In the genomic region with DNA sequence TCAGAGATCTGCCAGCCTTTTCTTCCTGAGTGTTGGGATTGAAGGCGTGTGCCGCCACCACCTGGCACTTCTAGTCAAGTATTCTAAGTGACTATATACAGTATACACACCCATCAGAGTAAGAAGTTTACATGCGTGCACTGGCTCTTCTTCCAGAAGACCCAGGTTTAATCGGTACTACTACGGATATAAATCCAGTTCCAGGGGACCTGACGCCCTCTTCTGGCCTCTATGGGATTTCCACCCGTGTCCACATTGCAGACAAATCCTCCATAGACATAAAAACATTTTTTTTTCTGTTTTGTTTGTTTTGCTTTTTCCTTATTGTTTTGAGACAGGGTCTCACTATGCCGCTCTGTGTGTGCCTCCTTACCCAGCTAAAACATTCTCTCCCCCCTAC, we compare ENCODE assay signal across 9 mouse cellular contexts. TPM values are rescaled to one million over a fixed set of nuclear protein-coding genes. Genes with fewer than 3 reads are reported as not detected.
A peak's percentile ranks its signal among the peaks of the same experiment; 100 is the strongest.
DNase-seq lines count a peak whose midpoint lies in the region; ATAC-seq and TF ChIP-seq lines count a peak whose summit lies in the region.
"Had no signal": no experiment of that assay in that cellular context is flagged by ENCODE, and none has a peak within 500 bp of the region (broad histone marks: within the 10 kb centered on the region; RNA-seq: fewer than 3 reads in every experiment).

No protein-coding gene starts in this region.

- no peak for TF ChIP-seq EP300 in heart, adult 2 months (IDR thresholded peaks at IDR 0.05; ENCODE audit: insufficient read depth, low read depth, low read length)
- no peak for TF ChIP-seq EP300 in stomach, postnatal 0 days (optimal IDR thresholded peaks at IDR 0.05)

- no peak overlapping the region for H3K4me3 ChIP-seq in heart, adult 2 months
- no peak overlapping the region for H3K4me3 ChIP-seq in heart, embryonic 12.5 days
- H3K4me3 ChIP-seq in stomach, postnatal 0 days (ENCODE audit: low read depth, low read length), result no peak overlapping the region
- no peak overlapping the region for H3K4me3 ChIP-seq in forebrain, embryonic 12.5 days (replicated peaks)
- H3K4me3 ChIP-seq: neural tube, embryonic 12.5 days had no signal

- H3K9me3 ChIP-seq in heart, embryonic 12.5 days (replicated peaks), result no peaks in the 10 kb centered on the region
- H3K9me3 ChIP-seq in stomach, postnatal 0 days (ENCODE audit: control insufficient read depth, low read length), result no peaks in the 10 kb centered on the region
- no peaks in the 10 kb centered on the region for H3K9me3 ChIP-seq in forebrain, embryonic 12.5 days
- H3K9me3 ChIP-seq: neural tube, embryonic 12.5 days had no signal

- no peak overlapping the region for H3K4me2 ChIP-seq in heart, embryonic 12.5 days
- no peak overlapping the region for H3K4me2 ChIP-seq in stomach, postnatal 0 days (replicated peaks; ENCODE audit: low read depth)
- no peak overlapping the region for H3K4me2 ChIP-seq in forebrain, embryonic 12.5 days
- H3K4me2 ChIP-seq: neural tube, embryonic 12.5 days had no signal

- no peak for DNase-seq in heart, adult 2 months
- DNase-seq in thymus, postnatal 4 days, result peak; percentile 41
- no peak for DNase-seq in thymus, postnatal 14 days
- DNase-seq in kidney, adult 9 months, result peak; percentile 79
- DNase-seq in stomach, postnatal 0 days (ENCODE audit: low spot score), result peak; percentile 56
- DNase-seq in spleen, postnatal 14 days (ENCODE audit: low spot score in 2 of 2), result no peak

- H3K4me1 ChIP-seq in heart, adult 2 months (ENCODE audit: control insufficient read depth, insufficient read depth, low read length), result no peaks in the 10 kb centered on the region; the same call in 1 of the 2 replicates
- peaks cover 18% of the 10 kb centered on the region for H3K4me1 ChIP-seq in heart, embryonic 12.5 days (replicated peaks)
- peaks cover 5% of the 10 kb centered on the region; the same call in 1 of the 2 replicates for H3K4me1 ChIP-seq in stomach, postnatal 0 days (replicated peaks; ENCODE audit: control insufficient read depth, insufficient read depth)
- H3K4me1 ChIP-seq in forebrain, embryonic 12.5 days, result peaks cover 14% of the 10 kb centered on the region

- H3K27ac ChIP-seq in heart, adult 2 months, result no peak overlapping the region
- no peak overlapping the region for H3K27ac ChIP-seq in heart, embryonic 12.5 days (ENCODE audit: poor library complexity, severe bottlenecking)
- no peak overlapping the region for H3K27ac ChIP-seq in stomach, postnatal 0 days (replicated peaks)
- H3K27ac ChIP-seq in forebrain, embryonic 12.5 days, result no peak overlapping the region
- H3K27ac ChIP-seq: neural tube, embryonic 12.5 days had no signal

- no peaks in the 10 kb centered on the region for H3K27me3 ChIP-seq in heart, adult 2 months (ENCODE audit: control insufficient read depth, insufficient read depth, low read length)
- H3K27me3 ChIP-seq in heart, embryonic 12.5 days (replicated peaks), result no peaks in the 10 kb centered on the region
- no peaks in the 10 kb centered on the region for H3K27me3 ChIP-seq in stomach, postnatal 0 days (ENCODE audit: control insufficient read depth, insufficient read depth, low read length)
- no peaks in the 10 kb centered on the region for H3K27me3 ChIP-seq in forebrain, embryonic 12.5 days
- H3K27me3 ChIP-seq: neural tube, embryonic 12.5 days had no signal

- no peak for ATAC-seq in heart, embryonic 12.5 days (ENCODE audit: insufficient number of reproducible peaks, low FRiP score)
- ATAC-seq in stomach, postnatal 0 days (ENCODE audit: low FRiP score, low TSS enrichment), result no peak
- ATAC-seq in forebrain, embryonic 12.5 days (ENCODE audit: low FRiP score), result no peak

- no peak for TF ChIP-seq POLR2A in heart, adult 2 months (IDR thresholded peaks at IDR 0.05; ENCODE audit: insufficient read depth, low read depth, low read length)

- no peaks in the 10 kb centered on the region for H3K79me2 ChIP-seq in heart, adult 2 months (replicated peaks; ENCODE audit: control insufficient read depth, insufficient read depth, low read length)

- no peaks in the 10 kb centered on the region for H3K36me3 ChIP-seq in heart, adult 2 months (ENCODE audit: control insufficient read depth, insufficient read depth, low read length)
- H3K36me3 ChIP-seq in heart, embryonic 12.5 days, result peaks cover 23% of the 10 kb centered on the region
- H3K36me3 ChIP-seq in stomach, postnatal 0 days (ENCODE audit: control insufficient read depth, insufficient read depth, low read length), result 0 out of 2 replicates have a peak, but pooled peaks cover 7% of the 10 kb centered on the region
- peaks cover 18% of the 10 kb centered on the region for H3K36me3 ChIP-seq in forebrain, embryonic 12.5 days (replicated peaks)

- WGBS in heart, adult 2 months, result 20% methylated on average over 8 of the region's 8 CpGs
- WGBS in heart, embryonic 12.5 days, result 26% methylated on average over 8 of the region's 8 CpGs
- 15% methylated on average over 8 of the region's 8 CpGs for WGBS in stomach, postnatal 0 days
- WGBS in forebrain, embryonic 12.5 days, result 27% methylated on average over 8 of the region's 8 CpGs

- TF ChIP-seq CTCF in heart, adult 2 months (IDR thresholded peaks at IDR 0.05), result peak; percentile 69
- TF ChIP-seq CTCF in stomach, postnatal 0 days (IDR thresholded peaks at IDR 0.05; ENCODE audit: low read depth), result peak; percentile 70

- intact Hi-C loops in heart, adult 2 months (cut with DNase I), result no loop called here

- no peak overlapping the region for H3K9ac ChIP-seq in heart, adult 2 months (ENCODE audit: low read depth, low read length)
- H3K9ac ChIP-seq in heart, embryonic 12.5 days, result no peak overlapping the region
- no peak overlapping the region for H3K9ac ChIP-seq in stomach, postnatal 0 days (ENCODE audit: low read length)
- H3K9ac ChIP-seq in forebrain, embryonic 12.5 days, result no peak overlapping the region
- H3K9ac ChIP-seq: neural tube, embryonic 12.5 days had no signal

RNA-seq across cellular contexts. Expression of a gene that starts 11.4 kb away (rescaled TPM):
- total RNA-seq in heart, adult 2 months (2021), result 10 to 100 TPM in 1 of 2 experiments, 1 to 10 TPM in 1; 2.9 to 11.2 TPM
- polyA plus RNA-seq in heart, adult 2 months (2012; rRNA removed), result 2.0 and 6.3 TPM in 2 replicates
- polyA plus RNA-seq in heart, embryonic 12.5 days (2016; fragmentation: Nextera tagmentation; extraction: Ambion mirVana), result 0.12 and 0.13 TPM in 2 replicates
- 3.0 TPM in 2 replicates for polyA plus RNA-seq in stomach, postnatal 0 days (2015; fragmentation: Nextera tagmentation; extraction: Ambion mirVana)
- 0.11 and 0.21 TPM in 2 replicates for polyA plus RNA-seq in forebrain, embryonic 12.5 days (2016; fragmentation: Nextera tagmentation; extraction: Ambion mirVana)
- polyA plus RNA-seq: neural tube, embryonic 12.5 days had no signal

RNA-seq across cellular contexts. Expression of a gene that starts 16.6 kb away (rescaled TPM):
- total RNA-seq in heart, adult 2 months (2021), result 10 to 100 TPM; 14.5 TPM
- 22.0 and 23.6 TPM in 2 replicates for polyA plus RNA-seq in heart, adult 2 months (2012; rRNA removed)
- 20.8 and 21.5 TPM in 2 replicates for polyA plus RNA-seq in heart, embryonic 12.5 days (2016; fragmentation: Nextera tagmentation; extraction: Ambion mirVana)
- 18.3 and 18.9 TPM in 2 replicates for polyA plus RNA-seq in stomach, postnatal 0 days (2015; fragmentation: Nextera tagmentation; extraction: Ambion mirVana)
- 16.2 and 16.9 TPM in 2 replicates for polyA plus RNA-seq in forebrain, embryonic 12.5 days (2016; fragmentation: Nextera tagmentation; extraction: Ambion mirVana)

RNA-seq across cellular contexts. Expression of a gene that starts 22.1 kb away (rescaled TPM):
- total RNA-seq in heart, adult 2 months (2021), result not detected
- not detected in 2 replicates for polyA plus RNA-seq in heart, adult 2 months (2012; rRNA removed)
- not detected in 2 replicates for polyA plus RNA-seq in heart, embryonic 12.5 days (2016; fragmentation: Nextera tagmentation; extraction: Ambion mirVana)
- not detected in 2 replicates for polyA plus RNA-seq in stomach, postnatal 0 days (2015; fragmentation: Nextera tagmentation; extraction: Ambion mirVana)
- polyA plus RNA-seq in forebrain, embryonic 12.5 days (2016; fragmentation: Nextera tagmentation; extraction: Ambion mirVana), result not detected in 2 replicates
- polyA plus RNA-seq: neural tube, embryonic 12.5 days had no signal

RNA-seq across cellular contexts. Expression of a gene that starts 24.4 kb away (rescaled TPM):
- total RNA-seq in heart, adult 2 months (2021), result 1 to 10 TPM; 3.3 to 9.8 TPM
- 3.0 and 5.9 TPM in 2 replicates for polyA plus RNA-seq in heart, adult 2 months (2012; rRNA removed)
- 6.2 and 6.4 TPM in 2 replicates for polyA plus RNA-seq in heart, embryonic 12.5 days (2016; fragmentation: Nextera tagmentation; extraction: Ambion mirVana)
- polyA plus RNA-seq in stomach, postnatal 0 days (2015; fragmentation: Nextera tagmentation; extraction: Ambion mirVana), result 24.1 and 25.9 TPM in 2 replicates
- polyA plus RNA-seq in forebrain, embryonic 12.5 days (2016; fragmentation: Nextera tagmentation; extraction: Ambion mirVana), result 2.0 and 2.3 TPM in 2 replicates

RNA-seq across cellular contexts. Expression of a gene that starts 24.9 kb away (rescaled TPM):
- total RNA-seq in heart, adult 2 months (2021), result 10 to 100 TPM in 1 of 2 experiments, 1 to 10 TPM in 1; 8.3 to 10.9 TPM
- polyA plus RNA-seq in heart, adult 2 months (2012; rRNA removed), result 3.6 and 6.6 TPM in 2 replicates
- polyA plus RNA-seq in heart, embryonic 12.5 days (2016; fragmentation: Nextera tagmentation; extraction: Ambion mirVana), result 2.9 and 3.1 TPM in 2 replicates
- 0.25 and 0.48 TPM in 2 replicates for polyA plus RNA-seq in stomach, postnatal 0 days (2015; fragmentation: Nextera tagmentation; extraction: Ambion mirVana)
- polyA plus RNA-seq in forebrain, embryonic 12.5 days (2016; fragmentation: Nextera tagmentation; extraction: Ambion mirVana), result 1.2 and 1.3 TPM in 2 replicates

Comparison
In these comparisons a context has a peak if more than half of its experiments do, and no peak if none do; other contexts are left out.
1. DNase-seq: peak in thymus, postnatal 4 days (single experiment), kidney, adult 9 months (single experiment) and stomach, postnatal 0 days (single experiment); none in heart, adult 2 months (0 of 2), thymus, postnatal 14 days (single experiment) and spleen, postnatal 14 days (0 of 2).